Mouse (Mus musculus) forebrain, embryonic 10.5 days (tissue): ENCODE data around the gene Dennd2c. TPM values are rescaled to one million over a fixed set of nuclear protein-coding genes. Genes with fewer than 3 reads are reported as not detected.
"Not testable (repeated sequence)": the region's sequence is repeated elsewhere in the genome, so short reads cannot be mapped to it uniquely, and the experiment has no call there.

ENCODE experiments used
- DNase-seq: peaks from one replicate; pipeline ENCODE4 v3.0.0-alpha.2; 2017; ENCODE audit warnings: low spot score; ENCODE audit errors: extremely low spot score
- H3K27ac ChIP-seq: fragments of 300-500 bp; sonication (generic); 2 replicates; pipeline ENCODE4 v1.5.1; 2016; ENCODE audit warnings: mild to moderate bottlenecking
- H3K27me3 ChIP-seq: fragments of 300-500 bp; sonication (generic); 2 replicates; pipeline ENCODE4 v1.6.1; 2016; ENCODE audit warnings: mild to moderate bottlenecking; ENCODE audit not compliant: poor library complexity, severe bottlenecking
- H3K36me3 ChIP-seq: fragments of 300-500 bp; sonication (generic); replicated peaks from 2 replicates; pipeline ENCODE4 v1.6.1; 2016; ENCODE audit warnings: mild to moderate bottlenecking, moderate library complexity
- H3K4me1 ChIP-seq: fragments of 300-500 bp; sonication (generic); 2 replicates; pipeline ENCODE4 v1.6.1; 2016
- H3K4me3 ChIP-seq: fragments of 300-500 bp; sonication (generic); 2 replicates; pipeline ENCODE4 v1.5.1; 2016; ENCODE audit warnings: mild to moderate bottlenecking, moderate library complexity
- H3K9me3 ChIP-seq: fragments of 300-500 bp; sonication (generic); 2 replicates; pipeline ENCODE4 v1.6.1; 2016; ENCODE audit warnings: mild to moderate bottlenecking, moderate library complexity
- WGBS: fragments of 180-500 bp; shearing (Covaris S2); methylation state at CpG from one replicate; pipeline ENCODE4 v1.1.7; 2016; 5-methylcytosine and 5-hydroxymethylcytosine counted together
- polyA plus RNA-seq: library from polyadenylated mRNA; unstranded; fragments of >200 nt; fragmentation: Nextera tagmentation; extraction: Ambion mirVana; gene quantifications from 2 replicates; pipeline ENCODE4 v1.2.1, GENCODE M21; 2016

Gene Dennd2c
- polyA plus RNA-seq, 1 experiment from 2014 or later = 2.3 TPM

GRCm38 (mm10) chr3:103214593-103215285, 112.3 kb downstream of the Dennd2c start:
- H3K27ac ChIP-seq = no peak overlapping the region
- no peaks in the 10 kb centered on the region for H3K4me1 ChIP-seq
- no peaks in the 10 kb centered on the region for H3K27me3 ChIP-seq
- H3K9me3 ChIP-seq = no peaks in the 10 kb centered on the region
- DNase-seq = no peak
- no peak overlapping the region for H3K4me3 ChIP-seq
- no peaks in the 10 kb centered on the region for H3K36me3 ChIP-seq
- 84% methylated on average over 8 of the region's 8 CpGs for WGBS

GRCm38 (mm10) chr3:103215399-103215798, 113.0 kb downstream of the Dennd2c start:
- H3K9me3 ChIP-seq, H3K36me3 ChIP-seq, H3K4me3 ChIP-seq, H3K27me3 ChIP-seq, H3K4me1 ChIP-seq, DNase-seq, H3K27ac ChIP-seq: not testable (repeated sequence)
- WGBS = 84% methylated on average over 8 of the region's 8 CpGs

Other genes starting within 250 kb of the Dennd2c start
- gene Sycp1, start 166.5 kb upstream of the Dennd2c start, polyA plus RNA-seq = not detected in 2 replicates
- 0.07 and 0.11 TPM in 2 replicates for gene Nr1h5, start 138.5 kb upstream of the Dennd2c start, polyA plus RNA-seq
- gene Sike1, start 106.9 kb upstream of the Dennd2c start, polyA plus RNA-seq = 68.2 and 78.0 TPM in 2 replicates
- gene Csde1, start 82.2 kb upstream of the Dennd2c start, polyA plus RNA-seq = 433 and 473 TPM in 2 replicates
- gene Nras, start 44.3 kb upstream of the Dennd2c start, polyA plus RNA-seq = 162 and 163 TPM in 2 replicates
- gene Ampd1, start 28.6 kb upstream of the Dennd2c start, polyA plus RNA-seq = not detected in 2 replicates
- 244 and 253 TPM in 2 replicates for gene Bcas2, start 69.1 kb downstream of the Dennd2c start, polyA plus RNA-seq
- gene Trim33, start 176.7 kb downstream of the Dennd2c start, polyA plus RNA-seq = 31.1 TPM in 2 replicates